Mouse (Mus musculus) adrenal gland, adult 10 weeks (tissue): ENCODE data around the gene Cwc25. TPM values are rescaled to one million over a fixed set of nuclear protein-coding genes. Genes with fewer than 3 reads are reported as not detected.

Source experiments
- polyA plus RNA-seq: library from polyadenylated mRNA; stranded (reverse); fragments of 350-450 nt; fragmentation: Illumina TruSeq; extraction: RNeasy Lipid Tissue Mini Kit (QIAGEN cat#74804); gene quantifications from one replicate; pipeline ENCODE4 v1.2.3, GENCODE M21; 2014; ENCODE audit warnings: low read depth, low replicate concordance

The Cwc25 gene
- 20.1 TPM for polyA plus RNA-seq

DNA sequence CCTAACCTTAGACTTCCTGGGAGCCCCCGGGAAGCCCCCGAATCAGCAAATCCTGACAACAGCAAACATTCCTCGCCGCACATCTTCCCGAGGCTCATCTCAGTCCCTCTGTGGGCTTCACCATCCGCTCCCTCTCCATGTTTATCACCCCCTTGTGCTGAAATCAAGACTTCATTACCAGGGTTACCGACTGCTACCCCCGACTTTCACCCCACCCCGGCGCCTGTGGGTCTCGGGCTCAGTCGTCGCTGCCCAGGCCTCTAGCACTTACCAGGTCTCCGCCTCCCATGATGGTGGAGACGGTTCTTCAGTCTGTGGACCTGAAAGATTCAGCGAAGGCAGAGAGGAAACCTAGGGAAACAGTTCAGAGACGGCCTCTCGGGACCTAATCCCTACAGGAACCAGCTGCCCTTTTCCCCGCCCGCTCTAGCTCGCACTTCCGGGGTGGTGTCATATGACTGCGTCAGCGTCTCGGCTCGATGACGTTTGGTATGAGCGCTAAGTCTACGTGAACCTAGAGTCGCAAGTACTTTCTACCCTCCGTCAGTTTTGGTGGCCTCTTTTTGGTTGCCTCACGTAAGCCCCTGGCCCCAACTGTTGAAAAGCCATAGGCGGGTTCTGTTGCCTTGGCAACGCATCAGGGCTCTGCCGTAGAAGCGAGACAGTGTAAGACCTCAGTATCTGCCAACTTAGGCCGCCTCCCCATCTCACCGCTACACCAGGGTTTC lies at the start of gene Cwc25:
Cwc25 (minus strand) TSS at position 403 of the 728 bp plus-strand sequence.

GRCm38 (mm10) chr11:97798782-97799145 lies 32.4 kb upstream of the Cwc25 start, which contains the start of gene Lasp1:
TSS of gene Lasp1 (plus strand) at chr11:97799000.

DNA sequence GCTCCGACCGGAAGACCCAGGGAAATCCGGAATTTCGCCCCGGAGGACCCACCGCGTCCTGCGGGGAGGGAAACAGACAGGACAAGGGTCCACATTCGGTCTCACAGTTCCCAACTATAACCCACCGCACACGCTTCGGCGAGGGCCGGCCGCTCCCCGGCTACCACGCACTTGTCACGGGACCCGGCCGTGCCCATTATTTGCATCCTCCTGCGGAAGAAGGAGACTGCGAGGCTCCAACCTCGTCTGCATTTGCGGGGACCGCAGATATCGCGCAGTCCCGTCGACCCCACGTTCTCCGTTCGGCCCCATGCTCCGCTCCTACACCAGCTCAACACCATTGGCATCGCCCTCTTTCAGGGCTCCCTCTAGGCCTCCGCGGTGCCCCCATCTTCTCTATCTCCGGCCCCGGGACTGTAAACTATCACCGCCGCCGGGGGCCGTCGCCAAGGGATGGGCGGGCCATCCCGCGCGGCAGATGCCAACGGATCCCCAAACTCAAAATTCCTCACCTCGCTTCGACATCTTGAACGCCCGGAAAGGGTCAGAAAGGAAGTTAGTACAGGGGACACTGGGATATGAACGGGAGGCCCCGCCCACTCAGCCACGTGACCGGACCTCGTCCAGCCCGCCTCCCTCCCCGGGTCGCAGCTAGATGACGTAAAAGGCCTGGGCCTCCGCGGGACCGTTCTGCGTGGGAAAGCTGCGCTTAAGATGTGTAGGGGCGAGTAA lies 15.6 kb upstream of the Cwc25 start, which contains the start of gene Rpl23:
Rpl23 (minus strand) TSS at position 606 of the 732 bp plus-strand sequence.

DNA sequence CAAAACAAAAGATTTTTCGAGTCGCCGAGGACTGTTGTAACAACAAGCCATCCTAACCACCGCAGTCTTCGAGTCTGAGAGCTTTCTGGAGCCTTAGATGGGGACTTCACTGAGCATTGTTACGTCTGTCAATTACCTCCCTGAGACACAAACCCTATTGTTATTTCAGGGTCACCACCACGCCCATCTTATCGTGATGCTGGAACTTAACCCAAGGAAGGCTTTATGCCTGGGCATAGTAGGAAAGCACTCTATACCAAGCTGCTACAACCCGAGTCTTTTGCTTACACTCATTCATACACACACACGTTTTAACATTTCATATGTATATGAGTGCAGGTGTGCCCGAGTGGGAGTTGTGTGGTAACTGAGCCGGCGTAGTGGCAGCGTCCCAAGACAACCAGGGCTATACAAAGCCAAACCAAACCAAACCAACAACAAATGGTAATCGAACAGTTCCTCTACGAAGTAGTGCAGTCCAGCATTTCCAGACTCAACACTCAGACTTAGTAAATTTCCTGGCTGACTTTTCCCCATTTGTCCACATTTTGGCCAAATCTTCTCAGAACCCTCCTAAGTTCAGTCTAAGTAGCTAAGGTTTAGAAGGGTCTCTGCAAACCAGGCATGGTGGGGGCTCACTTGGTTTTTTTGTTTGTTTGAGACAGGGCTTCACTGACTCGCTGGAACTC lies 9.6 kb upstream of the Cwc25 start, which contains the start of gene 1700001P01Rik:
1700001P01Rik (minus strand) TSS at position 111 of the 689 bp plus-strand sequence.

GRCm38 (mm10) chr11:97744063-97744717 lies 22.2 kb downstream of the Cwc25 start, which contains the start of gene Pip4k2b:
TSS of gene Pip4k2b (minus strand) at chr11:97744704.

GRCm38 (mm10) chr11:97703039-97703826 lies 63.1 kb downstream of the Cwc25 start, which contains the start of gene Psmb3:
TSS of gene Psmb3 (plus strand) at chr11:97703399.

DNA sequence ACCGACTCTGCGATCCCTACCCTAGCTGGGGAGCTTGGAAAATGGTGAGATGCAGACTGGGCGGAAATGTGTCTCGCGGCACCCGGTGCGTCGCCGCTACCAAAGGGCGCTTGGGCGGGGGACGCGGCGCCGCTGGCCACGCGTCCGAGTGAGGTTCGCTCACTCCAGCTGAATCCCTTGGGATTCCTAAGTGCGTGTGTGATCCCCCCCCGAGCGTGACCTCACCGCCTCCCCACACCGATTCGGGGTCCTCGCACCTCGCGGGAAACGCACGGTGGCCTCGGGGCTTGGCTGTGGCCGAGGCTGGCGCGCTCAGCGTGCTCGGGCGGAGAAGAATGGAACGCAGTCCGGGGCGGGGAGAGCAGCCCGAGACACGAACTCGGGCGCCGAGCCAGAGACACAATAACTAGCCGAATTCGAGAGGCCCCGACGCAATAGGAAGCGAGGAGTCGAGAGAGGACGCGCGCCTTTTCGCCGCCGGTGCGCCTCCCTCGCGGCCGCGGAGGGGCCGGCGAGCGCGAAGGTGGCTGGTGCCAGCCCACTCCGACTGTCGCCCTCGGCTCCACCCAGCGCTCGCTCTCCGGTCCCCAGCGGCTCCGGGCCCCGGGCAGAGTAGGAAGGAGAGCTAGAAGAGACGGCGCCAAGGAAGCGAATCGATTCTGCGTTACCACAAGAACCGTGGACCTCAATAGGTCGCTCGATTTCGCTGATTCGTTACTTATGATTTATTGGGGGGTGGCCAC lies 66.2 kb downstream of the Cwc25 start, which contains the start of gene Pcgf2:
Pcgf2 (minus strand) TSS at position 495 of the 743 bp plus-strand sequence.

Other genes with a start within 250 kb of the Cwc25 start
- 3.6 TPM for gene Srcin1, start 190.4 kb downstream of the Cwc25 start, polyA plus RNA-seq
- gene Epop, start 136.9 kb downstream of the Cwc25 start, polyA plus RNA-seq: 0.23 TPM
- 7.2 TPM for gene Mllt6, start 103.1 kb downstream of the Cwc25 start, polyA plus RNA-seq
- 11.4 TPM for gene Cisd3, start 80.7 kb downstream of the Cwc25 start, polyA plus RNA-seq
- 3.8 TPM for gene Pcgf2, start 66.1 kb downstream of the Cwc25 start, polyA plus RNA-seq
- gene Psmb3, start 63.2 kb downstream of the Cwc25 start, polyA plus RNA-seq: 12.1 TPM
- gene Pip4k2b, start 21.9 kb downstream of the Cwc25 start, polyA plus RNA-seq: 17.1 TPM
- not detected for gene 1700001P01Rik, start 9.4 kb upstream of the Cwc25 start, polyA plus RNA-seq
- 1,551 TPM for gene Rpl23, start 15.9 kb upstream of the Cwc25 start, polyA plus RNA-seq
- gene Lasp1, start 32.4 kb upstream of the Cwc25 start, polyA plus RNA-seq: 49.3 TPM
- gene B230217C12Rik, start 74.2 kb upstream of the Cwc25 start, polyA plus RNA-seq: 9.6 TPM
- 4.6 TPM for gene Fbxo47, start 117.6 kb upstream of the Cwc25 start, polyA plus RNA-seq
- 0.35 TPM for gene Plxdc1, start 219.9 kb upstream of the Cwc25 start, polyA plus RNA-seq
- gene Arl5c, start 229.6 kb upstream of the Cwc25 start, polyA plus RNA-seq: not detected